Mouse (Mus musculus) embryonic facial prominence, embryonic 11.5 days (tissue): Measurements from ENCODE around the gene Prkca. TPM values are rescaled to one million over a fixed set of nuclear protein-coding genes. Genes with fewer than 3 reads are reported as not detected.
A peak's percentile ranks its signal among the peaks of the same experiment; 100 is the strongest.

ENCODE experiments used
- ATAC-seq: fragments of 200-750 bp; cut with Nextera tagmentation; replicated peaks from 2 replicates; pipeline ENCODE4 v1.8.0; 2017; ENCODE audit warnings: low read depth; ENCODE audit not compliant: insufficient number of reproducible peaks, low FRiP score, low TSS enrichment
- DNase-seq: peaks from one replicate; pipeline ENCODE4 v3.0.0-alpha.2; 2015; ENCODE audit warnings: low spot score
- H3K27ac ChIP-seq: fragments of 300-500 bp; sonication (generic); replicated peaks from 2 replicates; pipeline ENCODE4 v1.5.1; 2014; ENCODE audit warnings: mild to moderate bottlenecking, low read depth, low read length, control low read depth
- H3K27me3 ChIP-seq: fragments of 300-500 bp; sonication (generic); 2 replicates; pipeline ENCODE4 v1.6.1; 2014; ENCODE audit warnings: mild to moderate bottlenecking, low read length, moderate library complexity, mixed read lengths; ENCODE audit not compliant: control insufficient read depth, insufficient read depth
- H3K36me3 ChIP-seq: fragments of 300-500 bp; sonication (generic); replicated peaks from 2 replicates; pipeline ENCODE4 v1.6.1; 2014; ENCODE audit warnings: low read depth, mild to moderate bottlenecking, low read length, moderate library complexity, mixed read lengths; ENCODE audit not compliant: control insufficient read depth, insufficient read depth
- H3K4me1 ChIP-seq: fragments of 300-500 bp; sonication (generic); 2 replicates; pipeline ENCODE4 v1.6.1; 2014; ENCODE audit warnings: low read length, mixed read lengths; ENCODE audit not compliant: control insufficient read depth, insufficient read depth
- H3K4me2 ChIP-seq: fragments of 300-500 bp; sonication (generic); 2 replicates; pipeline ENCODE4 v1.6.1; 2014; ENCODE audit warnings: low read depth, mild to moderate bottlenecking, control low read depth, low read length, moderate library complexity
- H3K4me3 ChIP-seq: fragments of 300-500 bp; sonication (generic); 2 replicates; pipeline ENCODE4 v1.5.1; 2014; ENCODE audit warnings: low read depth, low read length, control low read depth
- H3K9ac ChIP-seq: fragments of 300-500 bp; sonication (generic); replicated peaks from 2 replicates; pipeline ENCODE4 v1.6.1; 2014; ENCODE audit warnings: mild to moderate bottlenecking, control low read depth, low read length
- H3K9me3 ChIP-seq: fragments of 300-500 bp; sonication (generic); replicated peaks from 2 replicates; pipeline ENCODE4 v1.6.1; 2016; ENCODE audit warnings: mild to moderate bottlenecking, low read length, inconsistent platforms, mixed read lengths; ENCODE audit not compliant: control insufficient read depth
- WGBS: fragments of 180-500 bp; shearing (Covaris S2); extraction: QIAGEN DNeasy Blood & Tissue Kit; methylation state at CpG from one replicate; pipeline ENCODE4 v1.1.7; 2014; 5-methylcytosine and 5-hydroxymethylcytosine counted together
- polyA plus RNA-seq: library from polyadenylated mRNA; unstranded; fragments of >200 nt; fragmentation: Nextera tagmentation; extraction: Ambion mirVana; gene quantifications from 2 replicates; pipeline ENCODE4 v1.2.1, GENCODE M21; 2014

Prkca gene
- polyA plus RNA-seq, 1 experiment from 2014 or later = 7.4 TPM

GRCm38 (mm10) chr11:107993792-107994191 lies 349.9 kb downstream of the Prkca start:
- DNase-seq = no peak
- Histone ChIP-seq H3K9me3 (no peaks in the 10 kb centered on the region), H3K27ac (no peak overlapping the region), H3K4me3 (no peak overlapping the region), H3K36me3 (no peaks in the 10 kb centered on the region), H3K9ac (no peak overlapping the region), H3K4me1 (no peaks in the 10 kb centered on the region), H3K4me2 (no peak overlapping the region), H3K27me3 (no peaks in the 10 kb centered on the region)
- ATAC-seq = no peak
- 62% methylated on average over 2 of the region's 3 CpGs for WGBS

GRCm38 (mm10) chr11:107992500-107992899 lies 351.2 kb downstream of the Prkca start:
- Histone ChIP-seq H3K4me3 (no peak overlapping the region), H3K4me2 (no peak overlapping the region), H3K36me3 (no peaks in the 10 kb centered on the region), H3K9ac (no peak overlapping the region), H3K27me3 (no peaks in the 10 kb centered on the region), H3K27ac (no peak overlapping the region), H3K4me1 (no peaks in the 10 kb centered on the region), H3K9me3 (no peaks in the 10 kb centered on the region)
- WGBS = 50% methylated on average over 11 of the region's 11 CpGs
- ATAC-seq (no peak), DNase-seq (no peak)

DNA sequence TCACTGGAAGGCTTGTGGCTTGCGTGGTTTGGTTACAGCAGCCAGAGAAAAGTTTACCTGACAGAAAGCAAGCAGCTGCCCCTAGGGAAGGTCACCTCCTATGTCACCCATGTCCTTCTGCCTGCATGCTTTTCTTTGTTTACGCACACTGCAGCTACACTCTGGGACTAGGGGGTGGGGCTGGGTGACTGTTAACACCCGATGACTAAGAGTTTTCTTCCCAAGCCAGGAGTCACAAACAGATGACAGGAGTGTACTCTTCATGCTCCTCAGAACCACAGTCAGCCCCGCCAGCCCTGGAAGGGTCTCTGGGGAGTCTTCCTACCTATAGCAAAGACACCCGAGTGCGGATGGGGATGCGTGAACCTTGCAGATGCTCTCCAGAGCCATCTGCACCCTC lies 351.7 kb downstream of the Prkca start:
- no peak for ATAC-seq
- Histone ChIP-seq H3K9ac (no peak overlapping the region), H3K27me3 (no peaks in the 10 kb centered on the region), H3K36me3 (no peaks in the 10 kb centered on the region), H3K4me2 (no peak overlapping the region), H3K4me1 (no peaks in the 10 kb centered on the region), H3K9me3 (no peaks in the 10 kb centered on the region), H3K27ac (no peak overlapping the region), H3K4me3 (no peak overlapping the region)
- no peak for DNase-seq
- 61% methylated on average over 7 of the region's 7 CpGs for WGBS

- H3K9ac ChIP-seq = no peak overlapping the region
- ATAC-seq = no peak
- no peaks in the 10 kb centered on the region for H3K9me3 ChIP-seq
Observed at GRCm38 (mm10) chr11:107989241-107989640, 354.5 kb downstream of the Prkca start.

GRCm38 (mm10) chr11:107985941-107986340 lies 357.8 kb downstream of the Prkca start:
- Histone ChIP-seq H3K9me3 (no peaks in the 10 kb centered on the region), H3K36me3 (no peaks in the 10 kb centered on the region), H3K27ac (no peak overlapping the region), H3K4me1 (no peaks in the 10 kb centered on the region), H3K4me2 (no peak overlapping the region), H3K27me3 (no peaks in the 10 kb centered on the region), H3K4me3 (no peak overlapping the region), H3K9ac (no peak overlapping the region)
- no peak for DNase-seq
- WGBS = 81% methylated on average over 3 of the region's 3 CpGs
- no peak for ATAC-seq

More at GRCm38 (mm10) chr11:107989241-107989640, 354.5 kb downstream of the Prkca start:
- Histone ChIP-seq H3K27me3 (no peaks in the 10 kb centered on the region), H3K36me3 (no peaks in the 10 kb centered on the region), H3K4me1 (no peaks in the 10 kb centered on the region), H3K27ac (no peak overlapping the region), H3K4me3 (no peak overlapping the region), H3K4me2 (no peak overlapping the region)
- DNase-seq = no peak
- 77% methylated on average over 6 of the region's 6 CpGs for WGBS

GRCm38 (mm10) chr11:107983883-107984282 lies 359.8 kb downstream of the Prkca start:
- no peak for DNase-seq
- Histone ChIP-seq H3K4me2 (no peak overlapping the region), H3K36me3 (no peaks in the 10 kb centered on the region), H3K9ac (no peak overlapping the region), H3K27ac (no peak overlapping the region), H3K27me3 (no peaks in the 10 kb centered on the region), H3K4me1 (no peaks in the 10 kb centered on the region), H3K9me3 (no peaks in the 10 kb centered on the region), H3K4me3 (no peak overlapping the region)
- ATAC-seq = no peak
- WGBS = 82% methylated on average over 12 of the region's 12 CpGs

GRCm38 (mm10) chr11:107983224-107983623 lies 360.5 kb downstream of the Prkca start:
- Histone ChIP-seq H3K27me3 (no peaks in the 10 kb centered on the region), H3K9ac (no peak overlapping the region), H3K36me3 (no peaks in the 10 kb centered on the region), H3K4me2 (no peak overlapping the region), H3K4me3 (no peak overlapping the region), H3K9me3 (no peaks in the 10 kb centered on the region), H3K4me1 (no peaks in the 10 kb centered on the region), H3K27ac (no peak overlapping the region)
- ATAC-seq = no peak
- WGBS = 65% methylated on average over 5 of the region's 5 CpGs
- no peak for DNase-seq

DNA sequence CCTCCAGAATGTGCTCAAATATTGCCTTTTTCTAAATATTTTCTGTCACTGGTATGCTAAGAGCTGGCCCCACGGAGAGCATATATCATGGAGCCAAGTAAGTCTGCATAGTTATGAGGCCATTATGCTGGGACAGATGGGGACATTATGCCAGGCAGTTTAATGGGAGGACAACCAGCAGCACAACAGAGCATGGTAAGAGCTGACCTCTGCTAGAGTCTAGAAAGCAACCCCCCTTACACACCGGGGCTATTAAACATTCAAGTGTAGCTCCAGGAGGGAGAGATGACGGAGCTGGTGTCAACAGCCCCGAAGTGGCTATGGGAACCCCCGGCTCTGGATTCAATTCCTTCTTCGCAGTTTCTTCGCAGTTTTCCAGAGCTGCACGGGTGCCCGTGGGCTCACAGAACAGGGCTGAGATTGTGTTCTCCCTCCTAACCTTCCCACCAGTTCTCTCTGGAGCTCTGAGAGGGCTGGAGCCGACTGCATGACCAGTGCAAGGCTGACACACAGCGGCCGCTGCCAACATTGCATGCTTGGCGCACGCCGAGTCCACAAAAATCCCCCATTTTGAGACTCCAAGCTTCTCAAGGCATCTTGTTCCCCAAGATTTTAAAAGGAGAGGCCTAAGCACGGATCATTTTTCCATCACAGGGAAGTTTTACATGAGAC lies 361.4 kb downstream of the Prkca start:
- no peak overlapping the region for H3K4me2 ChIP-seq
- H3K9ac ChIP-seq = no peak overlapping the region
- no peaks in the 10 kb centered on the region for H3K9me3 ChIP-seq
- no peak overlapping the region for H3K4me3 ChIP-seq
- no peaks in the 10 kb centered on the region for H3K4me1 ChIP-seq
- no peaks in the 10 kb centered on the region for H3K27me3 ChIP-seq
- DNase-seq (peak; percentile 82), ATAC-seq (0 out of 2 replicates have a peak, but pooled peaks have one; percentile 63)
- no peaks in the 10 kb centered on the region for H3K36me3 ChIP-seq
- H3K27ac ChIP-seq = no peak overlapping the region
- 22% methylated on average over 16 of the region's 16 CpGs for WGBS
